Mouse (Mus musculus) thymus, postnatal 14 days (tissue): ENCODE results near the gene Gmpr2.
A peak's percentile ranks its signal among the peaks of the same experiment; 100 is the strongest.

Source experiments
- DNase-seq: peaks from one replicate; pipeline ENCODE4 v3.0.0; 2021

Gene Gmpr2

DNA sequence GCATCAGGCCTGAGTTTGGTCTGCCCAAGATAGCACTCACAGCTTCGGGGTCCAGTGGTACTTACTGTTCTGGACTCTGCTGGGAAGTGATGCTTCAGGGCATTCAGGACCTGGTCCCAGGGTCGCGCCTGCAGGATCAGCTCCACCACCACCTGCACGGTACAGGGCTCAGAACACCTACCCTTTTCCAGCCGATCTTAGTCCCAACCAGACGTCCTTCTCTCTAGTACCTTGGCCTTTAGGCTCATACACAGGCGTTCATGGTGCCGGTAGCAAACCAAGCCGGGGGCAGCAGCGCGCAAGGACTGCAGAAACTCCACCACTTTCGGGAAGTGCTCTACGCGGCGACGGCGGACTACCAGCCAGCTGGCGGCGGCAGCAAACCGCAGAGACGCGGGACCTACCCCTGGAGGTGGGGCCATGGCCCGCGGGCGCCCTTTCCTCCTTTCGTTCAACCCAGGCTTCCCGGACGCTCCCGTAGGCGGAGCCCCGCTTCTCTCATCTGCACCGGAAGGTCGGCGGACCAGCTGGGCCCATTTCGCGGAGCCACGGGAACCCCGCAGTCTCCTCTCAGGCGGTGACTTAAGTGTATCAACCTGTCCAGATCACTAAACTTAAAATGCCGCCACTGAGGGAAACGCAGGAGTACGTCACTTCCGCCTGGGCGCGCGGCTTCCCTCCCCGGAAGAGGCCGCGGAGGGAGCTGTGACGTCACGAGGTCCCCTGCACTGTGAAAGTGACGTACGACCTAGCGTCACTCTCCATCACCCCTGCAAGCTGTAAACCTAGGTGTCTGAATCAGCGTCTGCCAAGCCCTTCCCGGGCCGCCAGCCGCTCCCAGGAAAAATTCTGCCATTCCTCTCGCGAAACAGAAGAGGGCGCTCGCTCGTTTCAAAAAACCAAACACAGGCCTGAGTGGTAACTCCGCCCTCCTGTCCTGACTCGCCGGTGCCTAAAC lies 9.7 kb downstream of the Gmpr2 start, which contains the start of gene Tinf2:
TSS of gene Tinf2 (minus strand) at position 661 of the 958 bp plus-strand sequence.
- DNase-seq, result peak; percentile 94

GRCm38 (mm10) chr14:55682118-55682493 lies 10.4 kb downstream of the Gmpr2 start:
- DNase-seq, result no peak

DNA sequence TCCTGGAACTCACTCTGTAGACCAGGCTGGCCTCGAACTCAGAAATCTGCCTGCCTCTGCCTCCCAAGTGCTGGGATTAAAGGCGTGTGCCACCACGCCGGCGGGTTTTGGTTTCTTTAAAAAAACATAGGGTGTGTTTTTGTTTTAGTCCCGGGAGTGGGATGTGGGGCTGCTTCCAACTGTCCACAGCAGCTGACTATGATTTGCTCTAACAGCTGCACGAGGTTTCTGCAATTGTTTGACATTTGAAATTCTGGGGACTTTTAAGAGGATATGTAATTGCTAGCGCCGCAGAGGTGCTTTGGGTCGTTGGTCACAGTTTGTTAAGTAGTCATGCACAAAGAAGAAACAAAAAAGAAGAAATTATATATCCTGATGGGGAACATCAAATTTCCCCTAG lies 17.7 kb downstream of the Gmpr2 start:
- DNase-seq, result no peak

GRCm38 (mm10) chr14:55697226-55697625 lies 25.5 kb downstream of the Gmpr2 start:
- DNase-seq, result no peak

DNA sequence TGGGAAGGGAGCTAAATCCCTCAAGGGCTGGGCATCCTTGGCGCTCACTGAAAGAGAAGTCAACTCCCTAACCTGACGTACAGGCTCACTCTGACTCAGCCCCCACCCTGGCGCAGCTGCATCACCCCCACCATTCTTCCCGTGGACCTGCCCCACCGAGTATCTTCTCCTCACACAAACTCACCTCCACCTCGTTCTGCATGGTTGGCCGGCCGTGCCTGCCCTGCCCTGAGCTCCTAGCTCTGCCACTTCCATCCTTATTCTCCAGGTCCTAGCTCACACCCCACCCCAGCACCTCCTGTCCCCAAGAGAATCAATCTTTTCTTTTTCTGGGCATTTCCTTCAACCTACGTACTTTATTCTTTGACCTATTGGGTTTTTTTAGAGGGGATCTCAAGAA lies 29.4 kb downstream of the Gmpr2 start:
- no peak for DNase-seq

- DNase-seq, result no peak
These were observed 31.0 kb downstream of the Gmpr2 start for GRCm38 (mm10) chr14:55702761-55703160.

- DNase-seq, result no peak
These were observed 34.4 kb downstream of the Gmpr2 start for GRCm38 (mm10) chr14:55706051-55706600.

GRCm38 (mm10) chr14:55707397-55707796 lies 35.7 kb downstream of the Gmpr2 start:
- DNase-seq, result no peak

DNA sequence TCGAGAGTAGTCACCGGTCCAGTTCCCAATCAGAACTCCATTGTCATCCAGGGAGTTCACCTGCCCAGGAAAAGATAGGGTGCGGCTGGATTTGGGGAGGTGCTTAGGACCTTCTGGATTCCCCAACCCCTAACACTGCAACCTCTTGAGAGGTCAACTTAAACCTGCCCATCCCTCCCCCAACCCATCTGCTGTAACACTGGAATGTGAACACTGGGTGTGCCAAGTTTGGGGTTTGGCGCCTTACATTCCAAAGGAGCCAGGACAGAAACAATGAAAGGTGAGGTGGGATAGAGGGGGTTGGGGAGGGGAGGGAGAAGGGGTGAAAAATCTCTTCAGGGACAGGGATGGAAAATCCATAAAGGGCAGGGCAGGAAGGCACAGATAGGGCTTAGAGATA lies 37.8 kb downstream of the Gmpr2 start:
- no peak for DNase-seq

- DNase-seq, result no peak
These were observed 40.0 kb downstream of the Gmpr2 start for GRCm38 (mm10) chr14:55711786-55712185.

GRCm38 (mm10) chr14:55713007-55713728 lies 41.4 kb downstream of the Gmpr2 start:
- no peak for DNase-seq

DNA sequence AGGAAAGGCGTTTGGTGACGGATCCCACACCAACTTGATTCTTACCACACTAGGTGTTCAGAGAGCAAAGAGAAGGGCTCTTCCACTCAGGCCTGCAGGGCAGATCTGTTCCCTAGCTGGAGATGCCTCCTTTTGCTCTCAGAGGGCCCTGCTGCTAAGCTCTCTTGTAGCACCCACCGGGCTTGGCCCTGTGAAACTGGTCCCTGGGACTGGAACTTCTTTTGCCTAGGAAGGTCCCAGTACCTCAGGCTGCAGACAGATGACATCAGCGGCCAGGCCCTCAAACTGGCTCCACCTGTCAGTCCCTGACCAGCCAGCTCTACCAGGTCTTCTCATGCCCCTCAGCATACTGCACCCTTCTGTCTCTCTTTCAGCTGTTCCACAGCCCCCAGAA lies 42.0 kb downstream of the Gmpr2 start, which contains the start of gene Tgm1:
TSS of gene Tgm1 (minus strand) at position 198 of the 394 bp plus-strand sequence.
- DNase-seq, result no peak

GRCm38 (mm10) chr14:55714893-55715292 lies 43.2 kb downstream of the Gmpr2 start:
- DNase-seq, result no peak

- DNase-seq, result no peak
These were observed 44.5 kb downstream of the Gmpr2 start for GRCm38 (mm10) chr14:55716271-55716670.

GRCm38 (mm10) chr14:55716884-55717283 lies 45.1 kb downstream of the Gmpr2 start:
- no peak for DNase-seq

- no peak for DNase-seq
These were observed 48.0 kb downstream of the Gmpr2 start for GRCm38 (mm10) chr14:55719737-55720136.

- no peak for DNase-seq
These were observed 48.9 kb downstream of the Gmpr2 start for GRCm38 (mm10) chr14:55720666-55721065.

DNA sequence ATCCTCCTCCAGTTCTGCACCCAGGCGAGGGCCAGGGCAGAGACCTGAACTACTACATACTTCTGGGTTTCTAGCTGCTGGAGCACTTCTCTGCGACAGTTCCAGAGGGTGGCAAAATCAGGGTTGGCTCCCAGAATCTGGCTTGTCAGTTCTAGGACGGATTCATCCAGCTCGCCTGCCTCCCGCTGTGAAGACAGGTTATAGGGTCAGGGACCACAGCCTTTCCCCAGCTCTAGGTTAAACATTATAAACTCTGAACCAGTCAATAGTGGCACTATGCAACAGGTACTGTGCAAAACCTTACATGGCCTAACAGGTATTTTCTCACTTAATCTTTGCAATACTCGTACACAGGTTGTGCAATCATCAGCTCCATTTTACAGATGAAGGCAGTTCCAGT lies 49.3 kb downstream of the Gmpr2 start:
- no peak for DNase-seq

DNA sequence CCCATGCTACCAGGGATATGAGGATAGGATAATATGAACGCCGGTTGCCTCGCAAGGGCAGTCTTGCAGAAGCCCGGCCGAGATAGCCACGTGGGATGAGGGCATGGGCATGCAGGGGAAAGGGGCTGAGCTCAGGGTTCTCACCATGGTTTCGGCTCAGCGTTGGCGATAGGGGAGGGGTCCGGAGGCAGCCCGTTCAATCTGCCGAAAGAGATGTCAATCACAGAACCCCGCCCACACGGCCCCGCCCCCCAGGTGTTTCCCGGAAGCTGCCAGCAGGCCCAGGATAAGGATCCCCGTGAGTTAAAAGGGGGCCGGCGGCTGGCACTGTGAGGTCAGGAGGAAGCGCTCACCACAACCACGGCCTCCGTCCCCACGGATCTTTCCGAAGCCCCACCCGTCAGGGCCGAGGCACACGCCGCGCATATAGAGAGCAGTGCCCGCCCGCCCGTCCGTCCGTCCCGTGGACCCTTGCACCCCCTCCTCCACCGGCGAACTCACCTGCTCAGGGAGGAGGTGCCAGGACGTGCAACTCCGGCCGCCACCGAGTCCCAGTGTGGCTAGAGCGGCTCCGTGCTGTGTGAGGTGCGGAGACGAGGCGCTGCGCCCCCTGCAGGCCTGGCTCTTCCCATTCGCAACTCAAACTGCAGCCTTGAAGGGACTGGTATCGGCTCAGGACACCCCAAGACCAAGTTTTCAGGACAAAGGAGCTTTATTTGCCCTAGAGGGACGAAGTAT lies 50.1 kb downstream of the Gmpr2 start, which contains the start of gene Rabggta:
TSS of gene Rabggta (minus strand) at position 564 of the 738 bp plus-strand sequence.
- peak; percentile 99 for DNase-seq

- DNase-seq, result no peak
These were observed 50.8 kb downstream of the Gmpr2 start for GRCm38 (mm10) chr14:55722438-55722945.

GRCm38 (mm10) chr14:55723433-55723832 lies 51.7 kb downstream of the Gmpr2 start:
- no peak for DNase-seq

DNA sequence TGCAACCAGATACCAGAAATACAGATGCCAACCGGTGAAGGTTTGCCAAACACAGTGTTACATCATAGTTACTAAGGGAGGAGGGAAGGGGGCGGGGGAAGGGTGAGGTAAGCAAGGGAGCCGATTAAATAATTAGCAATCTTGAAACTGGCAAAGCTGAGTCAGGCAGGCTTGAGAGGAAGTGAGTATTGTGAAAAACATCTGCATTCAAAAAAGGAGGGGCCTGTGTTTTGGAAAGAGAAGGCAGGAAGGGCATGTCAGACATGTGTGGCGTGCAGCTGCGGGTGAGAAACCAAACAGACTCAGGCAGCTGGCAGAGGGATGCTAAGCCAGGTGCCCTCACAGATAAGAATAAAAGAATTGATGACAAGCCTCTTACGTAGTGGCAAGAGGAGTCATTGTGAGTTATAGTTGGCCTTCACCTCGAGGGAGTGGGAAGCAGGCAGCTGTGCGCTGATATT lies 52.7 kb downstream of the Gmpr2 start:
- DNase-seq, result peak; percentile 83
